Mouse (Mus musculus): ENCODE measurements around the gene Gpr62. TPM values are rescaled to one million over a fixed set of nuclear protein-coding genes. Genes with fewer than 3 reads are reported as not detected.

Gene Gpr62
- polyA plus RNA-seq, 1 experiment, result not detected

GRCm38 (mm10) chr9:106456325-106457162 is 9.2 kb downstream of the Gpr62 start:
- no peak for TF ChIP-seq CTCF (IDR thresholded peaks at IDR 0.05; ENCODE audit: control insufficient read depth, insufficient read depth, low read length)
- TF ChIP-seq POLR2A (IDR thresholded peaks at IDR 0.05; ENCODE audit: borderline replicate concordance, control insufficient read depth, low read depth, low read length), result no peak
- 81% methylated on average over 15 of the region's 15 CpGs for WGBS
- Histone ChIP-seq H3K4me3 (replicated peaks; ENCODE audit: control insufficient read depth, low read depth, low read length) (no peak overlapping the region), H3K27ac (ENCODE audit: control insufficient read depth, insufficient read depth, low read depth, low read length, poor library complexity) (no peak overlapping the region), H3K4me1 (ENCODE audit: control insufficient read depth, insufficient read depth, low read length) (no peaks in the 10 kb centered on the region)

GRCm38 (mm10) chr9:106454888-106455681 is 10.7 kb downstream of the Gpr62 start:
- TF ChIP-seq POLR2A (IDR thresholded peaks at IDR 0.05; ENCODE audit: borderline replicate concordance, control insufficient read depth, low read depth, low read length) (no peak), CTCF (IDR thresholded peaks at IDR 0.05; ENCODE audit: control insufficient read depth, insufficient read depth, low read length) (no peak)
- 73% methylated on average over 17 of the region's 17 CpGs for WGBS
- Histone ChIP-seq H3K4me1 (ENCODE audit: control insufficient read depth, insufficient read depth, low read length) (no peaks in the 10 kb centered on the region), H3K4me3 (replicated peaks; ENCODE audit: control insufficient read depth, low read depth, low read length) (no peak overlapping the region), H3K27ac (ENCODE audit: control insufficient read depth, insufficient read depth, low read depth, low read length, poor library complexity) (no peak overlapping the region)

- H3K4me1 ChIP-seq (ENCODE audit: control insufficient read depth, insufficient read depth, low read length), result no peaks in the 10 kb centered on the region
- H3K27ac ChIP-seq (ENCODE audit: control insufficient read depth, insufficient read depth, low read depth, low read length, poor library complexity), result no peak overlapping the region
- 26% methylated on average over 20 of the region's 20 CpGs for WGBS
- H3K4me3 ChIP-seq (replicated peaks; ENCODE audit: control insufficient read depth, low read depth, low read length), result no peak overlapping the region
- TF ChIP-seq POLR2A (IDR thresholded peaks at IDR 0.05; ENCODE audit: borderline replicate concordance, control insufficient read depth, low read depth, low read length), result no peak
- no peak for TF ChIP-seq CTCF (IDR thresholded peaks at IDR 0.05; ENCODE audit: control insufficient read depth, insufficient read depth, low read length)
Observed at GRCm38 (mm10) chr9:106454071-106454761, 11.5 kb downstream of the Gpr62 start.

- 2% methylated on average over 41 of the region's 74 CpGs for WGBS
- Histone ChIP-seq H3K4me1 (ENCODE audit: control insufficient read depth, insufficient read depth, low read length) (no peaks in the 10 kb centered on the region), H3K27ac (ENCODE audit: control insufficient read depth, insufficient read depth, low read depth, low read length, poor library complexity) (no peak within 1 kb of the TSS; the same call in 1 of the 2 replicates), H3K4me3 (replicated peaks; ENCODE audit: control insufficient read depth, low read depth, low read length) (peak within 1 kb of the TSS; percentile 49)
- no peak for TF ChIP-seq POLR2A (IDR thresholded peaks at IDR 0.05; ENCODE audit: borderline replicate concordance, control insufficient read depth, low read depth, low read length)
- TF ChIP-seq CTCF (IDR thresholded peaks at IDR 0.05; ENCODE audit: control insufficient read depth, insufficient read depth, low read length), result no peak
Observed at GRCm38 (mm10) chr9:106453271-106454070, 12.3 kb downstream of the Gpr62 start, which contains the start of gene Pcbp4. Gene Pcbp4, plus strand, starts transcription at chr9:106453291.

- TF ChIP-seq POLR2A (IDR thresholded peaks at IDR 0.05; ENCODE audit: borderline replicate concordance, control insufficient read depth, low read depth, low read length), result no peak
- no peak for TF ChIP-seq CTCF (IDR thresholded peaks at IDR 0.05; ENCODE audit: control insufficient read depth, insufficient read depth, low read length)
- WGBS, result 62% methylated on average over 7 of the region's 7 CpGs
- peaks cover 3% of the 10 kb centered on the region; the same call in 1 of the 2 replicates for H3K4me1 ChIP-seq (ENCODE audit: control insufficient read depth, insufficient read depth, low read length)
- no peak overlapping the region for H3K4me3 ChIP-seq (replicated peaks; ENCODE audit: control insufficient read depth, low read depth, low read length)
- no peak overlapping the region for H3K27ac ChIP-seq (ENCODE audit: control insufficient read depth, insufficient read depth, low read depth, low read length, poor library complexity)
Observed at GRCm38 (mm10) chr9:106452821-106453220, 12.9 kb downstream of the Gpr62 start.

- no peak overlapping the region for H3K4me3 ChIP-seq (replicated peaks; ENCODE audit: control insufficient read depth, low read depth, low read length)
- H3K27ac ChIP-seq (ENCODE audit: control insufficient read depth, insufficient read depth, low read depth, low read length, poor library complexity), result no peak overlapping the region
- peaks cover 3% of the 10 kb centered on the region; the same call in 1 of the 2 replicates for H3K4me1 ChIP-seq (ENCODE audit: control insufficient read depth, insufficient read depth, low read length)
- WGBS, result 72% methylated on average over 6 of the region's 6 CpGs
- TF ChIP-seq POLR2A (IDR thresholded peaks at IDR 0.05; ENCODE audit: borderline replicate concordance, control insufficient read depth, low read depth, low read length) (no peak), CTCF (IDR thresholded peaks at IDR 0.05; ENCODE audit: control insufficient read depth, insufficient read depth, low read length) (no peak)
Observed at GRCm38 (mm10) chr9:106452351-106452750, 13.4 kb downstream of the Gpr62 start.

GRCm38 (mm10) chr9:106451899-106452298 is 13.8 kb downstream of the Gpr62 start:
- Histone ChIP-seq H3K27ac (ENCODE audit: control insufficient read depth, insufficient read depth, low read depth, low read length, poor library complexity) (no peak overlapping the region), H3K4me3 (replicated peaks; ENCODE audit: control insufficient read depth, low read depth, low read length) (no peak overlapping the region), H3K4me1 (ENCODE audit: control insufficient read depth, insufficient read depth, low read length) (peaks cover 3% of the 10 kb centered on the region; the same call in 1 of the 2 replicates)
- WGBS, result 31% methylated on average over 2 of the region's 2 CpGs
- TF ChIP-seq POLR2A (IDR thresholded peaks at IDR 0.05; ENCODE audit: borderline replicate concordance, control insufficient read depth, low read depth, low read length) (no peak), CTCF (IDR thresholded peaks at IDR 0.05; ENCODE audit: control insufficient read depth, insufficient read depth, low read length) (no peak)
